Mouse (Mus musculus): ENCODE measurements around the gene Prr5. TPM values are rescaled to one million over a fixed set of nuclear protein-coding genes. Genes with fewer than 3 reads are reported as not detected.

Gene Prr5
- not detected for polyA plus RNA-seq (2017; shearing (Covaris generic))

GRCm38 (mm10) chr15:84668938-84669747 lies at the start of gene Prr5:
Gene Prr5 (plus strand): TSS chr15:84669620.

GRCm38 (mm10) chr15:84719791-84720190 lies 50.4 kb downstream of the Prr5 start, which contains the start of gene Arhgap8:
Gene Arhgap8 (plus strand): TSS chr15:84720052.

Other genes with a start within 250 kb of the Prr5 start
- gene Shisal1, start 222.5 kb upstream of the Prr5 start, polyA plus RNA-seq (2017; shearing (Covaris generic)), result not detected
- 1.4 TPM for gene Rtl6, start 111.8 kb upstream of the Prr5 start, polyA plus RNA-seq (2017; shearing (Covaris generic))
- not detected for gene Arhgap8, start 50.4 kb downstream of the Prr5 start, polyA plus RNA-seq (2017; shearing (Covaris generic))
- gene Phf21b, start 186.4 kb downstream of the Prr5 start, polyA plus RNA-seq (2017; shearing (Covaris generic)), result 1.5 TPM

Measured in naive thymus-derived CD4-positive, alpha-beta T cell, adult 5 months (primary cell).